Mouse (Mus musculus) ES-E14 (cell line): ENCODE results near the gene Inpp5b.

Experiments used
- CHD2 ChIP-seq: IDR thresholded peaks from 2 replicates; pipeline ENCODE4 v1.6.1; 2014; ENCODE audit warnings: mild to moderate bottlenecking, low read depth, low read length, inconsistent platforms
- HCFC1 ChIP-seq: IDR thresholded peaks from 2 replicates; pipeline ENCODE4 v1.6.1; 2012; ENCODE audit warnings: low read length, inconsistent platforms, borderline replicate concordance; ENCODE audit not compliant: insufficient read depth
- MAFK ChIP-seq: IDR thresholded peaks from 2 replicates; pipeline ENCODE4 v1.6.1; 2014; ENCODE audit warnings: mild to moderate bottlenecking, low read depth, low read length, inconsistent platforms; ENCODE audit not compliant: insufficient read depth
- ZC3H11A ChIP-seq: IDR thresholded peaks from 2 replicates; pipeline ENCODE4 v1.6.1; 2012; ENCODE audit warnings: low read depth, mild to moderate bottlenecking, inconsistent platforms, low read length, borderline replicate concordance
- ZNF384 ChIP-seq: IDR thresholded peaks from 2 replicates; pipeline ENCODE4 v1.6.1; 2012; ENCODE audit warnings: low read depth, low read length, inconsistent platforms

GRCm38 (mm10) chr4:124790013-124790412 is 48.4 kb downstream of the Inpp5b start:
- TF ChIP-seq MAFK (no peak), ZC3H11A (no peak), ZNF384 (no peak), CHD2 (no peak), HCFC1 (no peak)
